Mouse (Mus musculus): ENCODE measurements around the gene Naa15.

Gene Naa15

GRCm38 (mm10) chr3:51415098-51416072, at the start of gene Naa15:
Gene Naa15 (plus strand): TSS chr3:51415148.
- in situ Hi-C loops (cut with MboI, MseI): no loop called here

- in situ Hi-C loops (cut with MboI, MseI): loop anchor here (5.0 kb wide), 1 partner anchor 133 kb away; no protein-coding TSS in a partner anchor
These were observed 49.4 kb upstream of the Naa15 start for GRCm38 (mm10) chr3:51365517-51365882.

- in situ Hi-C loops (cut with MboI, MseI): loop anchor here (5.0 kb wide), 1 partner anchor 135 kb away; no protein-coding TSS in a partner anchor
These were observed 48.0 kb upstream of the Naa15 start for GRCm38 (mm10) chr3:51366926-51367325.

GRCm38 (mm10) chr3:51368011-51368410, 46.9 kb upstream of the Naa15 start:
- in situ Hi-C loops (cut with MboI, MseI): loop anchor here (5.0 kb wide), 1 partner anchor 136 kb away; no protein-coding TSS in a partner anchor

- in situ Hi-C loops (cut with MboI, MseI): loop anchor here (5.0 kb wide), 1 partner anchor 35 kb away; the partner anchor contains the start of gene Ndufc1
These were observed 43.1 kb upstream of the Naa15 start for GRCm38 (mm10) chr3:51371826-51372225.

GRCm38 (mm10) chr3:51372883-51373282, 42.1 kb upstream of the Naa15 start:
- in situ Hi-C loops (cut with MboI, MseI): loop anchor here (5.0 kb wide), 1 partner anchor 34 kb away; the partner anchor contains the start of gene Ndufc1

- in situ Hi-C loops (cut with MboI, MseI): loop anchor here (5.0 kb wide), 1 partner anchor 34 kb away; the partner anchor contains the start of gene Ndufc1
These were observed 41.4 kb upstream of the Naa15 start for GRCm38 (mm10) chr3:51373544-51373943.

- in situ Hi-C loops (cut with MboI, MseI): no loop called here
These were observed 39.4 kb upstream of the Naa15 start for GRCm38 (mm10) chr3:51375307-51376265.

GRCm38 (mm10) chr3:51377878-51378664, 36.9 kb upstream of the Naa15 start:
- in situ Hi-C loops (cut with MboI, MseI): no loop called here

- in situ Hi-C loops (cut with MboI, MseI): no loop called here
These were observed 36.3 kb upstream of the Naa15 start for GRCm38 (mm10) chr3:51378665-51378946.

- in situ Hi-C loops (cut with MboI, MseI): loop anchor here (10.0 kb wide), 1 partner anchor 805 kb away; no protein-coding TSS in a partner anchor
These were observed 34.9 kb upstream of the Naa15 start for GRCm38 (mm10) chr3:51379786-51380659.

GRCm38 (mm10) chr3:51380660-51381014, 34.3 kb upstream of the Naa15 start:
- in situ Hi-C loops (cut with MboI, MseI): loop anchor here (10.0 kb wide), 1 partner anchor 806 kb away; no protein-coding TSS in a partner anchor

GRCm38 (mm10) chr3:51383409-51383808, 31.5 kb upstream of the Naa15 start:
- in situ Hi-C loops (cut with MboI, MseI): loop anchor here (10.0 kb wide), 1 partner anchor 809 kb away; no protein-coding TSS in a partner anchor

- in situ Hi-C loops (cut with MboI, MseI): loop anchor here (10.0 kb wide), 1 partner anchor 812 kb away; no protein-coding TSS in a partner anchor
These were observed 28.4 kb upstream of the Naa15 start for GRCm38 (mm10) chr3:51386441-51387133.

GRCm38 (mm10) chr3:51387134-51387451, 27.9 kb upstream of the Naa15 start:
- in situ Hi-C loops (cut with MboI, MseI): loop anchor here (10.0 kb wide), 1 partner anchor 812 kb away; no protein-coding TSS in a partner anchor

- in situ Hi-C loops (cut with MboI, MseI): loop anchor here (10.0 kb wide), 1 partner anchor 813 kb away; no protein-coding TSS in a partner anchor
These were observed 27.0 kb upstream of the Naa15 start for GRCm38 (mm10) chr3:51387868-51388381.

GRCm38 (mm10) chr3:51388904-51389303, 26.0 kb upstream of the Naa15 start:
- in situ Hi-C loops (cut with MboI, MseI): loop anchor here (10.0 kb wide), 1 partner anchor 814 kb away; no protein-coding TSS in a partner anchor

- in situ Hi-C loops (cut with MboI, MseI): no loop called here
These were observed 23.9 kb upstream of the Naa15 start for GRCm38 (mm10) chr3:51391095-51391494.

- in situ Hi-C loops (cut with MboI, MseI): no loop called here
These were observed 23.4 kb upstream of the Naa15 start for GRCm38 (mm10) chr3:51391591-51391990.

All from T-helper 2 cell (primary cell).